Mouse (Mus musculus) midbrain, embryonic 14.5 days (tissue): ENCODE data around the gene Nyap1. TPM values are rescaled to one million over a fixed set of nuclear protein-coding genes. Genes with fewer than 3 reads are reported as not detected.

Experiments used
- ATAC-seq: fragments of 200-750 bp; cut with Nextera tagmentation; 2 replicates; pipeline ENCODE4 v1.8.0; 2017; ENCODE audit warnings: moderate number of reproducible peaks, moderate library complexity; ENCODE audit not compliant: low FRiP score, low TSS enrichment
- DNase-seq: peaks from one replicate; pipeline ENCODE4 v3.0.0-alpha.2; 2015
- H3K27ac ChIP-seq: fragments of 300-500 bp; sonication (generic); replicated peaks from 2 replicates; pipeline ENCODE4 v1.5.1; 2014; ENCODE audit warnings: mild to moderate bottlenecking, low read depth, low read length, moderate library complexity
- H3K27me3 ChIP-seq: fragments of 300-500 bp; sonication (generic); 2 replicates; pipeline ENCODE4 v1.6.1; 2014; ENCODE audit warnings: low read length, control low read depth, mixed read lengths; ENCODE audit not compliant: control insufficient read depth, insufficient read depth
- H3K36me3 ChIP-seq: fragments of 300-500 bp; sonication (generic); 2 replicates; pipeline ENCODE4 v1.6.1; 2014; ENCODE audit warnings: low read length, control low read depth; ENCODE audit not compliant: control insufficient read depth, insufficient read depth
- H3K4me1 ChIP-seq: fragments of 300-500 bp; sonication (generic); 2 replicates; pipeline ENCODE4 v1.6.1; 2014; ENCODE audit warnings: mild to moderate bottlenecking, antibody characterized with exemption, low read length, control low read depth; ENCODE audit not compliant: control insufficient read depth, insufficient read depth
- H3K4me2 ChIP-seq: fragments of 300-500 bp; sonication (generic); 2 replicates; pipeline ENCODE4 v1.6.1; 2014; ENCODE audit warnings: mild to moderate bottlenecking, low read length, moderate library complexity
- H3K4me3 ChIP-seq: fragments of 300-500 bp; sonication (generic); replicated peaks from 2 replicates; pipeline ENCODE4 v1.5.1; 2014; ENCODE audit warnings: low read depth, low read length
- H3K9ac ChIP-seq: fragments of 300-500 bp; sonication (generic); replicated peaks from 2 replicates; pipeline ENCODE4 v1.6.1; 2014; ENCODE audit warnings: mild to moderate bottlenecking, low read length, moderate library complexity
- H3K9me3 ChIP-seq: fragments of 300-500 bp; sonication (generic); 2 replicates; pipeline ENCODE4 v1.6.1; 2016; ENCODE audit warnings: low read length, control low read depth, mixed read lengths; ENCODE audit not compliant: control insufficient read depth
- WGBS: fragments of 180-500 bp; shearing (Covaris S2); extraction: QIAGEN DNeasy Blood & Tissue Kit; methylation state at CpG from one replicate; pipeline ENCODE4 v1.1.7; 2014; 5-methylcytosine and 5-hydroxymethylcytosine counted together
- polyA plus RNA-seq: library from polyadenylated mRNA; unstranded; fragments of >200 nt; fragmentation: Nextera tagmentation; extraction: Ambion mirVana; gene quantifications from 2 replicates; pipeline ENCODE4 v1.2.1, GENCODE M21; 2014

Gene Nyap1
- polyA plus RNA-seq, 1 experiment from 2014 or later: 16.2 TPM

DNA sequence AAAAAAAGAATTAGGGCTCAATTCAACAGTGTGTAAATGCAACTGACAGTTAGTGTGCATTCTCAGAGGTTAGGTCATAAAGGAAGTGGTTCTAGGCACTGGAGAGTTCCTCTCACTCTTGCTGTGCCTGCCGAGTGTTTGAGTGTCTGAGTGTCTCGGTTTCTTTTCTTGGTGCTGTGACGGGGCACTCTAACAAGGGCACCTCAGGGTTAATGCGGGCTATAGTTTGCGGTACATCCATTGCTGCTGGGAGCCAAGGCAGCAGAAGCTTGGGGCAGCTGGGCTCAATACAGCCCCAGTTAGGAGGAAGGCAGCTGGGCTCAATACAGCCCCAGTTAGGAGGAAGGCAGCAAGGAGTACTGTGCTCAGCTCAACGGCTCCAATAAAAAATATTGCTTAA, 36.2 kb downstream of the Nyap1 start:
- Histone ChIP-seq H3K4me1 (peaks cover 11% of the 10 kb centered on the region; the same call in 1 of the 2 replicates), H3K9me3 (no peaks in the 10 kb centered on the region), H3K36me3 (no peaks in the 10 kb centered on the region), H3K9ac (no peak overlapping the region), H3K4me2 (no peak overlapping the region), H3K27me3 (no peaks in the 10 kb centered on the region), H3K4me3 (no peak overlapping the region), H3K27ac (no peak overlapping the region)
- WGBS: 60% methylated on average over 6 of the region's 6 CpGs
- ATAC-seq: no peak
- no peak for DNase-seq

DNA sequence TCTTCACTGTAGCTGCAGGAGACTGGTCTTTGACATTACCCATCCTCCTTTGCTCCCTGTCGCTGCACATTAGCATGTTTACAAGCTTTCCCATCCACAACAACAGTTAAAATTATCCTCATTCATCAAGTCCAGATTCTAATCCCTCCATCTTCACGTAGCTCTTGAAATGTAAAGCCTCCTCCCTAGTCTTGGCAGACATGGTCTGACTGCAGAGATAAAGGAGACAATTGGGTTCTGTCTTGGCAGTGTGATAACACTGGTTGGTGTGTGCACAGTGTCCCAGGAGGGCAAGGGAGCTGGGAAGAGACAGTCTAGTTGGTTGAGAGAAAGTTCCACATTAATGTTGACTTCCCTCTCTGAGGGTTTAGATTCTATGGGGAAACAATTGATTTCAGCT, 41.6 kb downstream of the Nyap1 start:
- no peak overlapping the region for H3K4me2 ChIP-seq
- no peaks in the 10 kb centered on the region for H3K27me3 ChIP-seq
- H3K4me1 ChIP-seq: no peaks in the 10 kb centered on the region
- H3K4me3 ChIP-seq: no peak overlapping the region
- H3K27ac ChIP-seq: no peak overlapping the region
- ATAC-seq: no peak
- no peaks in the 10 kb centered on the region for H3K36me3 ChIP-seq
- H3K9ac ChIP-seq: no peak overlapping the region
- WGBS: 51% methylated on average over 2 of the region's 2 CpGs
- DNase-seq: no peak
- H3K9me3 ChIP-seq: no peaks in the 10 kb centered on the region

DNA sequence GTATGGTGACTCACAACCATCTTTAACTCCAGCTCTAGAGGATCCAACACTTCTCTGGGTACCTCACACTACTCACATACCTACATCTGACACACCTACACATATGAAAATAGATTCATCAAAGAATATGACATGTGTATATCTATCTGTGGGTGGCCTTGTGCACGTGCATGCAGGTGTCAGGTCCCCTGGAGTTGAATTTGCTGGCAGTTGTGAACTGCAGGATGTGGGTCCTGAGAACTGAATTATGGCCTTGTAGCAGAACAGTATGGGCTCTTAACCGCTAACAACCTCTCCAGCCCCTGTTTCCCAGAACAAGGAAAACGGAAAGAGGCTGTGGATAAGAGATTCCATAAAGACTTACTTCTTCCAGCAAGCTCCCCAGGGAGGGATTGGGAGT, 42.3 kb downstream of the Nyap1 start:
- Histone ChIP-seq H3K36me3 (no peaks in the 10 kb centered on the region), H3K9me3 (no peaks in the 10 kb centered on the region), H3K4me1 (no peaks in the 10 kb centered on the region), H3K4me3 (no peak overlapping the region), H3K9ac (no peak overlapping the region), H3K27ac (no peak overlapping the region), H3K27me3 (no peaks in the 10 kb centered on the region), H3K4me2 (no peak overlapping the region)
- DNase-seq: no peak
- no peak for ATAC-seq
- WGBS: 74% methylated on average over 3 of the region's 3 CpGs

DNA sequence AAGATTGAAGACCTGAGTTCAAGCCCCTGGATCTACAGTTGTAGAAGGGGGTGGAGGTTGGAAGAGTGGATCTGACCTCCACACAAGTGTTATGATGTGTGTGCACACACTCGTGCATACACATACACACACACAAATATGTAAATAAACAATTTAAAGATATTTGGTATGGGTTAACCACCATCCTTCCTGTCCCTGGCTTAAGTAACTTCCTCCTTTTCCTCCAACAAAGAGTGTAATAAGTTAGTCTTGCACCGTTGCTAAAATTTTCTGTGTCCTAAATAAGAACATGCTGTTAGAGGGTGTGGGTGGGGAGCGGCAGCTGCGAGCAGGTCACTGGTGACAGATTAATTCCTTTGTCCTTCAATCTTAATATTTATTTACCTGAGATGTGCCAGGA, 45.5 kb downstream of the Nyap1 start:
- no peak overlapping the region for H3K9ac ChIP-seq
- no peaks in the 10 kb centered on the region for H3K36me3 ChIP-seq
- DNase-seq (no peak), ATAC-seq (no peak)
- no peak overlapping the region for H3K4me2 ChIP-seq
- no peaks in the 10 kb centered on the region for H3K9me3 ChIP-seq
- no peak overlapping the region for H3K4me3 ChIP-seq
- 93% methylated on average over 4 of the region's 4 CpGs for WGBS
- no peaks in the 10 kb centered on the region for H3K4me1 ChIP-seq
- H3K27me3 ChIP-seq: no peaks in the 10 kb centered on the region
- no peak overlapping the region for H3K27ac ChIP-seq

DNA sequence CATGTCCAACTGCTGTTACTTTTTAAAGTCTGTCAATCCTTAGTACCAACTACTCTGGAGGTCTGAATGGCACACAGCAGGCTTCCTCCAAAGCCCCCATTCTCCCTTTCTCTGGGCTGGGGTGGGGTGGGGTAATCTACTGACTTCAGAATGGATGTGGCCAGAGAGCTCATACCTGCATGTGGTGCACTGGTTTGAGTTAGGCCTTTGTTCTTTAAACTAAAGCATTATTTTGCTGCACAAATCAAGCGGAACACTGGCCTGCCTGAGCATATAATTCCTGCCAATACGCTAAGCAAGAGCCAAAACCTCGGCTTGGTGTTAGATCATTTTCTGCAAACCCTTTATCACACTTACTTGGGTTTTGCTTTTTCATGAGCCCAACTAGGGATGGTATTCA, 46.6 kb downstream of the Nyap1 start:
- ATAC-seq: no peak

DNA sequence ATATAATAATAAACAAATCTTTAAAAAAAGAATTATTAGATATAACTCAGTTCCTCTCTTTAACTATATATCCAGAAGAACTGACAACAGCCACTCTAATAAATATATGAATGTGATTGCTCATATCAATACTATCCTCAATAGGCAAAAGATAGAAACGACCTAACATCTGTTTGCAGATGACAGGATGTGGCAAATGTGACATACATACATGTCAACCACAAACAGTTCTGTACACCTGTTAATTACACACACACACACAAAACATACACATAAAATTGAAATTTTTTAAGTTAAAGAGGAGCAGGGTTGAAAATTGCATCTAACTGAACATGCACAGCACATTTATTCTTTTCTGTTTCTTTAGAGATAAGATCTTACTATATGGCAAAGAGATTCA, 49.5 kb downstream of the Nyap1 start:
- H3K4me1 ChIP-seq: no peaks in the 10 kb centered on the region
- no peak for DNase-seq
- ATAC-seq: no peak
- H3K27me3 ChIP-seq: no peaks in the 10 kb centered on the region
- no peak overlapping the region for H3K9ac ChIP-seq
- H3K4me2 ChIP-seq: no peak overlapping the region
- 85% methylated on average over 1 of the region's 1 CpGs for WGBS
- no peak overlapping the region for H3K27ac ChIP-seq
- no peaks in the 10 kb centered on the region for H3K36me3 ChIP-seq
- no peaks in the 10 kb centered on the region for H3K9me3 ChIP-seq
- H3K4me3 ChIP-seq: no peak overlapping the region

More for the DNA sequence above, 46.6 kb downstream of the Nyap1 start:
- H3K27me3 ChIP-seq: no peaks in the 10 kb centered on the region
- H3K9ac ChIP-seq: no peak overlapping the region
- no peaks in the 10 kb centered on the region for H3K4me1 ChIP-seq
- H3K36me3 ChIP-seq: no peaks in the 10 kb centered on the region
- no peaks in the 10 kb centered on the region for H3K9me3 ChIP-seq
- WGBS: 24% methylated on average over 3 of the region's 3 CpGs
- DNase-seq: no peak
- H3K27ac ChIP-seq: no peak overlapping the region
- no peak overlapping the region for H3K4me3 ChIP-seq
- no peak overlapping the region for H3K4me2 ChIP-seq

DNA sequence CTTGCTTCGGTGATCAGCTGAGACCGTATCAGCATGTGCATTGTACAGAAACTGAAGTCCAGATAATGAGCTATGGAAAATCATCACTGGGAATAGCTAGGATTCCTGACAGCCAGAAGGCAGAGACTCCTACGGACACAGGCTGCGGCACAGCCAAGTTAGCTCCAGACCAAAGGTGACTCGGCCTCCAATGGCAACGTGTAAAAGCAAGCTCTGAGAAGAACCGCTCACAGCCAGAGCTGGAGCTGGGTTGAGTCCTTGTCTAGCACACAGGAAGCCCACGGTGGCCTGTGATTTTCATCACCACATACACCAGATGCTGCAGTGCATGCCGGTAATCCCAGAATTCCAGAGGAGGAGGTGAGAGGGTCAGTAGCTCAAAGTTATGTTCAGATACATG, 50.9 kb downstream of the Nyap1 start:
- H3K4me3 ChIP-seq: no peak overlapping the region

DNA sequence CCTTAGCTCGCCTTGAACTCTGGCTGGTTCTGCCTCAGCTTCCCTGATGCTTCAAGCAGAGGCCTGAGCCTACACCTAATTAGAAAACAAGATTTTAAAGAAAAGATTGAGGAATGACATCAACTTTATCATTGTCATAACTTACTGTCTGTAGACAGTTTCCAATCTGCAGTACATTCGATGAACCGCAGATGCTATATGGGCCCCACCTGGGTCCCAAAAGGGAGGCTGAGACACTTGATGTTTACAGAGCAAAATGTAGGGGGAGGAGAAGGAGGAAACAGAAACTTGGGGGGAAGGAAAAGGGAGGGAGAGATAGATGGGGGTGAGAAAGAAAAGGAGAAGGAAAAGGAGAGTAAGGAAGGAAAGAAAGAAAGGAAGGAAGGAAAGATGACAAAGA, 51.4 kb downstream of the Nyap1 start:
- DNase-seq (no peak), ATAC-seq (no peak)
- Histone ChIP-seq H3K4me1 (no peaks in the 10 kb centered on the region), H3K27me3 (no peaks in the 10 kb centered on the region), H3K4me3 (no peak overlapping the region), H3K4me2 (no peak overlapping the region), H3K36me3 (no peaks in the 10 kb centered on the region), H3K9ac (no peak overlapping the region), H3K9me3 (no peaks in the 10 kb centered on the region), H3K27ac (no peak overlapping the region)
- 87% methylated on average over 3 of the region's 3 CpGs for WGBS

More for the DNA sequence above, 50.9 kb downstream of the Nyap1 start:
- Histone ChIP-seq H3K4me2 (no peak overlapping the region), H3K9ac (no peak overlapping the region), H3K9me3 (no peaks in the 10 kb centered on the region), H3K4me1 (no peaks in the 10 kb centered on the region), H3K27me3 (no peaks in the 10 kb centered on the region), H3K27ac (no peak overlapping the region), H3K36me3 (no peaks in the 10 kb centered on the region)
- 67% methylated on average over 9 of the region's 9 CpGs for WGBS
- ATAC-seq (no peak), DNase-seq (no peak)

DNA sequence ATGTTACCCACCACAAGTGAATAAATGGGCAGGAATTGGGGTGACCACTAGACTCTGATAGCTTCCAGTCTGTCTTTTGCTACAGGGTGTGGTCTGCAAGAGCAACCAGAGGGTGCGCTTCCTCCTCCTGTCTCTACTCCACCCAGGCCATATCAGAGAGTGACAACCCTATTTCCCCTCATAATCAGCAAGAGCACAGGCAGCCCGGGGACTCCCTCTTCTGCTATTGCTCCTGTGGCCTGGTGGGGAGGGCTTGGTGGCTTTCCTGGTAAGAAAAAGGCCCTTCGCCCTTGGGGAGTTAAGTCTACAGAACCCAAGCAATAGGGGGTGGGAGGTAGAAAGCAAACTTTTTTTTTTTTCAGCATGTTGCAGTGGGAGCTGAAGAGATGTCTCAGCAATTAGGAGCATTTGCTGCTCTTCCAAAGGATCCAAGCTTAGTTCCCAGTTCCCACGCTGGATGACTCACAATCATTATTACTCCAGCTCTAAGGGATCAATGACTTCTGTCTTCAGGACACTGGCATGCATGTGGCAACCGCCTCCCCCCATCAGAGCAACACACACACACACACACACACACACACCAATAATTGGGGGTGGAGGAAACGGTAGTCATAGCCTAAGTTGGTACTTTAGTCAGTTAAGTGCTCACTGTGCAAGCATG, 55.1 kb downstream of the Nyap1 start:
- H3K4me3 ChIP-seq: no peak overlapping the region
- no peaks in the 10 kb centered on the region for H3K36me3 ChIP-seq
- H3K9me3 ChIP-seq: no peaks in the 10 kb centered on the region
- no peaks in the 10 kb centered on the region for H3K27me3 ChIP-seq
- no peak overlapping the region for H3K27ac ChIP-seq
- no peak overlapping the region for H3K4me2 ChIP-seq
- DNase-seq (no peak), ATAC-seq (no peak)
- no peak overlapping the region for H3K9ac ChIP-seq
- 89% methylated on average over 6 of the region's 6 CpGs for WGBS
- peaks cover 17% of the 10 kb centered on the region for H3K4me1 ChIP-seq
